Mouse (Mus musculus) embryo, embryonic 10 days (tissue): ENCODE results near the gene Acat2.
A peak's percentile ranks its signal among the peaks of the same experiment; 100 is the strongest.
"Not testable (repeated sequence)": the region's sequence is repeated elsewhere in the genome, so short reads cannot be mapped to it uniquely, and the experiment has no call there.

Experiments
- DNase-seq: peaks from one replicate; pipeline ENCODE4 v3.0.0-alpha.2; 2015; ENCODE audit warnings: low spot score

Gene Acat2

GRCm38 (mm10) chr17:12959377-12959776 is 1.2 kb downstream of the Acat2 start:
- DNase-seq: not testable (repeated sequence)

GRCm38 (mm10) chr17:12956664-12957063 is 3.9 kb downstream of the Acat2 start:
- no peak for DNase-seq

GRCm38 (mm10) chr17:12949669-12950068 is 10.9 kb downstream of the Acat2 start:
- no peak for DNase-seq

GRCm38 (mm10) chr17:12942459-12943162 is 17.9 kb downstream of the Acat2 start:
- no peak for DNase-seq

GRCm38 (mm10) chr17:12941543-12942260 is 18.8 kb downstream of the Acat2 start:
- DNase-seq: no peak

- DNase-seq: peak; percentile 23
Observed at GRCm38 (mm10) chr17:12940151-12940805, 20.3 kb downstream of the Acat2 start, which contains the start of gene Acat3. Gene Acat3, minus strand, starts transcription at chr17:12940600.

GRCm38 (mm10) chr17:12939377-12940148 is 21.0 kb downstream of the Acat2 start:
- not testable (repeated sequence) for DNase-seq

- DNase-seq: no peak
Observed at GRCm38 (mm10) chr17:12938077-12938476, 22.5 kb downstream of the Acat2 start.

- DNase-seq: no peak
Observed at GRCm38 (mm10) chr17:12937412-12937970, 23.1 kb downstream of the Acat2 start.

GRCm38 (mm10) chr17:12935719-12936118 is 24.8 kb downstream of the Acat2 start:
- DNase-seq: no peak

GRCm38 (mm10) chr17:12931576-12931975 is 29.0 kb downstream of the Acat2 start:
- DNase-seq: not testable (repeated sequence)

- no peak for DNase-seq
Observed at GRCm38 (mm10) chr17:12925703-12926180, 34.8 kb downstream of the Acat2 start.

GRCm38 (mm10) chr17:12925001-12925400 is 35.5 kb downstream of the Acat2 start:
- DNase-seq: no peak

- no peak for DNase-seq
Observed at GRCm38 (mm10) chr17:12921073-12921472, 39.5 kb downstream of the Acat2 start.

- peak; percentile 54 for DNase-seq
Observed at GRCm38 (mm10) chr17:12916588-12917380, 43.8 kb downstream of the Acat2 start.

GRCm38 (mm10) chr17:12915881-12916583 is 44.5 kb downstream of the Acat2 start, which contains the start of gene Mrpl18:
Gene Mrpl18, minus strand, starts transcription at chr17:12916345.
- DNase-seq: peak; percentile 100

GRCm38 (mm10) chr17:12915488-12915880 is 45.1 kb downstream of the Acat2 start, which contains the start of gene Tcp1:
Gene Tcp1, plus strand, starts transcription at chr17:12915701.
- DNase-seq: peak; percentile 25

- DNase-seq: no peak
Observed at GRCm38 (mm10) chr17:12910391-12910790, 50.2 kb downstream of the Acat2 start.

- no peak for DNase-seq
Observed at GRCm38 (mm10) chr17:12909361-12910280, 50.9 kb downstream of the Acat2 start, which contains the start of gene Pnldc1. Gene Pnldc1, minus strand, starts transcription at chr17:12910230.
